Mouse (Mus musculus) intestine, embryonic 16.5 days (tissue): ENCODE measurements around the gene Lifr. TPM values are rescaled to one million over a fixed set of nuclear protein-coding genes. Genes with fewer than 3 reads are reported as not detected.

Source experiments
- ATAC-seq: fragments of 200-750 bp; cut with Nextera tagmentation; 2 replicates; pipeline ENCODE4 v1.8.0; 2017; ENCODE audit warnings: moderate TSS enrichment, moderate library complexity
- H3K27ac ChIP-seq: fragments of 300-500 bp; sonication (generic); 2 replicates; pipeline ENCODE4 v1.5.1; 2014; ENCODE audit warnings: mild to moderate bottlenecking, low read length
- H3K27me3 ChIP-seq: fragments of 300-500 bp; sonication (generic); replicated peaks from 2 replicates; pipeline ENCODE4 v1.6.1; 2014; ENCODE audit warnings: low read length, control low read depth, mixed read lengths; ENCODE audit not compliant: control insufficient read depth, insufficient read depth
- H3K36me3 ChIP-seq: fragments of 300-500 bp; sonication (generic); 2 replicates; pipeline ENCODE4 v1.6.1; 2014; ENCODE audit warnings: low read length, control low read depth; ENCODE audit not compliant: control insufficient read depth, insufficient read depth
- H3K4me1 ChIP-seq: fragments of 300-500 bp; sonication (generic); 2 replicates; pipeline ENCODE4 v1.6.1; 2014; ENCODE audit warnings: low read length, control low read depth, mixed read lengths; ENCODE audit not compliant: control insufficient read depth, insufficient read depth
- H3K4me2 ChIP-seq: fragments of 300-500 bp; sonication (generic); 2 replicates; pipeline ENCODE4 v1.6.1; 2014; ENCODE audit warnings: low read depth, low read length, control low read depth
- H3K4me3 ChIP-seq: fragments of 300-500 bp; sonication (generic); 2 replicates; pipeline ENCODE4 v1.5.1; 2014; ENCODE audit warnings: mild to moderate bottlenecking, low read length
- H3K9ac ChIP-seq: fragments of 300-500 bp; sonication (generic); 2 replicates; pipeline ENCODE4 v1.6.1; 2014; ENCODE audit warnings: low read depth, low read length
- H3K9me3 ChIP-seq: fragments of 300-500 bp; sonication (generic); 2 replicates; pipeline ENCODE4 v1.6.1; 2016; ENCODE audit warnings: low read length, control low read depth; ENCODE audit not compliant: control insufficient read depth
- WGBS: fragments of 180-500 bp; shearing (Covaris S2); extraction: QIAGEN DNeasy Blood & Tissue Kit; methylation state at CpG from one replicate; pipeline ENCODE4 v1.1.7; 2014; 5-methylcytosine and 5-hydroxymethylcytosine counted together
- polyA plus RNA-seq: library from polyadenylated mRNA; unstranded; fragments of >200 nt; fragmentation: Nextera tagmentation; extraction: Ambion mirVana; gene quantifications from 2 replicates; pipeline ENCODE4 v1.2.1, GENCODE M21; 2015

The Lifr gene
- polyA plus RNA-seq, 1 experiment from 2014 or later, result 11.6 TPM

- Histone ChIP-seq H3K27ac (no peak overlapping the region), H3K27me3 (no peaks in the 10 kb centered on the region), H3K4me2 (no peak overlapping the region), H3K9me3 (no peaks in the 10 kb centered on the region), H3K4me3 (no peak overlapping the region), H3K4me1 (peaks cover 9% of the 10 kb centered on the region), H3K36me3 (no peaks in the 10 kb centered on the region), H3K9ac (no peak overlapping the region)
- ATAC-seq, result peak; percentile 74
- whole genome bisulfite sequencing, result 73% methylated on average over 6 of the region's 6 CpGs
Observed at GRCm38 (mm10) chr15:7075185-7075584, 15.2 kb upstream of the Lifr start.

GRCm38 (mm10) chr15:7078356-7078755 is 12.1 kb upstream of the Lifr start:
- Histone ChIP-seq H3K4me3 (no peak overlapping the region), H3K4me1 (no peaks in the 10 kb centered on the region), H3K4me2 (no peak overlapping the region), H3K27me3 (no peaks in the 10 kb centered on the region), H3K9me3 (no peaks in the 10 kb centered on the region), H3K27ac (no peak overlapping the region), H3K36me3 (no peaks in the 10 kb centered on the region), H3K9ac (no peak overlapping the region)
- 64% methylated on average over 2 of the region's 2 CpGs for WGBS
- ATAC-seq, result no peak

- Histone ChIP-seq H3K4me3 (no peak overlapping the region), H3K4me2 (no peak overlapping the region), H3K9me3 (no peaks in the 10 kb centered on the region), H3K27me3 (no peaks in the 10 kb centered on the region), H3K36me3 (no peaks in the 10 kb centered on the region), H3K27ac (no peak overlapping the region), H3K9ac (no peak overlapping the region), H3K4me1 (0 out of 2 replicates have a peak, but pooled peaks cover under 1% of the 10 kb centered on the region)
- 95% methylated on average over 4 of the region's 4 CpGs for WGBS
- ATAC-seq, result no peak
Observed at GRCm38 (mm10) chr15:7079631-7080337, 10.6 kb upstream of the Lifr start.

GRCm38 (mm10) chr15:7080916-7081626 is 9.3 kb upstream of the Lifr start:
- Histone ChIP-seq H3K9ac (no peak overlapping the region), H3K4me1 (0 out of 2 replicates have a peak, but pooled peaks cover 4% of the 10 kb centered on the region), H3K9me3 (no peaks in the 10 kb centered on the region), H3K27me3 (no peaks in the 10 kb centered on the region; the same call in 1 of the 2 replicates), H3K36me3 (no peaks in the 10 kb centered on the region), H3K4me3 (no peak overlapping the region), H3K4me2 (no peak overlapping the region), H3K27ac (no peak overlapping the region)
- ATAC-seq, result no peak
- WGBS, result 65% methylated on average over 14 of the region's 15 CpGs

GRCm38 (mm10) chr15:7081795-7082194 is 8.6 kb upstream of the Lifr start:
- ATAC-seq, result no peak
- 39% methylated on average over 15 of the region's 15 CpGs for WGBS
- H3K9ac ChIP-seq, result no peak overlapping the region
- H3K36me3 ChIP-seq, result no peaks in the 10 kb centered on the region
- H3K4me3 ChIP-seq, result no peak overlapping the region
- H3K27me3 ChIP-seq, result no peaks in the 10 kb centered on the region; the same call in 1 of the 2 replicates
- H3K27ac ChIP-seq, result no peak overlapping the region
- no peaks in the 10 kb centered on the region for H3K9me3 ChIP-seq
- H3K4me2 ChIP-seq, result no peak overlapping the region
- 0 out of 2 replicates have a peak, but pooled peaks cover 4% of the 10 kb centered on the region for H3K4me1 ChIP-seq

- H3K4me2 ChIP-seq, result no peak overlapping the region
- H3K4me3 ChIP-seq, result no peak overlapping the region
- H3K27ac ChIP-seq, result no peak overlapping the region
- H3K27me3 ChIP-seq, result no peaks in the 10 kb centered on the region; the same call in 1 of the 2 replicates
- H3K9ac ChIP-seq, result no peak overlapping the region
- no peaks in the 10 kb centered on the region for H3K36me3 ChIP-seq
- 0 out of 2 replicates have a peak, but pooled peaks cover 4% of the 10 kb centered on the region for H3K4me1 ChIP-seq
- H3K9me3 ChIP-seq, result no peaks in the 10 kb centered on the region
- ATAC-seq, result no peak
- WGBS, result 98% methylated on average over 3 of the region's 3 CpGs
Observed at GRCm38 (mm10) chr15:7082901-7083300, 7.5 kb upstream of the Lifr start.

- H3K9me3 ChIP-seq, result no peaks in the 10 kb centered on the region
- H3K9ac ChIP-seq, result no peak overlapping the region
- WGBS, result 18% methylated on average over 8 of the region's 8 CpGs
- H3K36me3 ChIP-seq, result no peaks in the 10 kb centered on the region
- H3K4me2 ChIP-seq, result no peak overlapping the region
- ATAC-seq, result peak; percentile 50; the same call in 1 of the 2 replicates
- H3K4me1 ChIP-seq, result 0 out of 2 replicates have a peak, but pooled peaks cover 4% of the 10 kb centered on the region
- no peak overlapping the region for H3K4me3 ChIP-seq
- H3K27me3 ChIP-seq, result no peaks in the 10 kb centered on the region; the same call in 1 of the 2 replicates
- no peak overlapping the region for H3K27ac ChIP-seq
Observed at GRCm38 (mm10) chr15:7084780-7085497, 5.5 kb upstream of the Lifr start.

GRCm38 (mm10) chr15:7088691-7089090 is 1.7 kb upstream of the Lifr start:
- no peaks in the 10 kb centered on the region for H3K9me3 ChIP-seq
- ATAC-seq, result no peak
- H3K9ac ChIP-seq, result no peak overlapping the region
- no peak overlapping the region for H3K4me3 ChIP-seq
- no peak overlapping the region for H3K4me2 ChIP-seq
- peaks cover 9% of the 10 kb centered on the region; the same call in 1 of the 2 replicates for H3K4me1 ChIP-seq
- no peaks in the 10 kb centered on the region; the same call in 1 of the 2 replicates for H3K27me3 ChIP-seq
- H3K36me3 ChIP-seq, result no peaks in the 10 kb centered on the region
- H3K27ac ChIP-seq, result no peak overlapping the region
- 68% methylated on average over 2 of the region's 2 CpGs for WGBS

- 27% methylated on average over 8 of the region's 8 CpGs for WGBS
- Histone ChIP-seq H3K4me2 (0 out of 2 replicates have a peak overlapping the region, but pooled peaks have one; percentile 19), H3K4me1 (peaks cover 5% of the 10 kb centered on the region; the same call in 1 of the 2 replicates), H3K27me3 (no peaks in the 10 kb centered on the region), H3K27ac (no peak overlapping the region), H3K9me3 (no peaks in the 10 kb centered on the region), H3K9ac (no peak overlapping the region), H3K36me3 (no peaks in the 10 kb centered on the region), H3K4me3 (no peak overlapping the region)
- no peak for ATAC-seq
Observed at GRCm38 (mm10) chr15:7092321-7092720, 1.9 kb downstream of the Lifr start.
